Mouse (Mus musculus) lung, adult 2 months (tissue): Measurements from ENCODE around the gene Ptch2.

Experiments
- CTCF ChIP-seq: fragments of 200-500 bp; IDR thresholded peaks from 2 replicates; pipeline ENCODE4 v1.5.1; 2011; ENCODE audit warnings: mild to moderate bottlenecking, low read length, control low read depth; ENCODE audit not compliant: insufficient read depth
- POLR2A ChIP-seq: fragments of 200-500 bp; IDR thresholded peaks from 2 replicates; pipeline ENCODE4 v1.6.1; 2011; ENCODE audit warnings: low read depth, mild to moderate bottlenecking, control low read depth, low read length, borderline replicate concordance; ENCODE audit errors: extremely low read depth

DNA sequence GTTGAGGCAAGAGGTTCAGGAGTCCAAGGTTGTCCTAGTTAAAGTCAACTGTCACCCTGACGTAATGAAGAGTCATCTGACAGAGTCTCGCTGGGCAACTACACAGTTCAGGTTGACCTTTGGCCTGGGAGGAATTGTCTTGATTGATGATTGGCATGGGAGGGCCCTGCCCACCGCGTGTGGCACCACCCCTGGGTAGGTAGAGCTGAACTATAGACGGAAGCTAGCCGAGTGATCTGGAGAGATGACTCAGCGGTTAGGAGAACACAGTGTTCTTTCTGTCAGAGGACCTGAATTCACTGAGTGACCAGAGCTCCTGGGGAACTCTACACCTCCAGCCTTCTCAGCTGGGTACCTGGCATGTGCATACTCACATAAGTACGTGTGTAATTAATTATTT lies 40.2 kb downstream of the Ptch2 start:
- TF ChIP-seq CTCF (no peak), POLR2A (no peak)
